Mouse (Mus musculus) bone marrow, adult 2 months (tissue): Measurements from ENCODE around the gene Psmb1.
A peak's percentile ranks its signal among the peaks of the same experiment; 100 is the strongest.

Experiments
- CTCF ChIP-seq: fragments of 200-500 bp; IDR thresholded peaks from 2 replicates; pipeline ENCODE4 v1.5.1; 2011; ENCODE audit warnings: low read length, control low read depth; ENCODE audit not compliant: control insufficient read depth, insufficient read depth
- POLR2A ChIP-seq: fragments of 200-500 bp; IDR thresholded peaks from 2 replicates; pipeline ENCODE4 v1.6.1; 2011; ENCODE audit warnings: low read depth, mild to moderate bottlenecking, control low read depth, low read length, borderline replicate concordance; ENCODE audit not compliant: control insufficient read depth

- TF ChIP-seq POLR2A = no peak
- 0 out of 2 replicates have a peak, but pooled peaks have one; percentile 17 for TF ChIP-seq CTCF
These were observed 30.6 kb upstream of the Psmb1 start for GRCm38 (mm10) chr17:15530141-15530540.
